Mouse (Mus musculus): ENCODE measurements at regions not wholly inside any gene's neighbourhood (a gene's known extent, or its start where the extent isn't known, plus 50 kb on each side); places are given as distances from the start of the nearest gene placed in this dataset.

DNA sequence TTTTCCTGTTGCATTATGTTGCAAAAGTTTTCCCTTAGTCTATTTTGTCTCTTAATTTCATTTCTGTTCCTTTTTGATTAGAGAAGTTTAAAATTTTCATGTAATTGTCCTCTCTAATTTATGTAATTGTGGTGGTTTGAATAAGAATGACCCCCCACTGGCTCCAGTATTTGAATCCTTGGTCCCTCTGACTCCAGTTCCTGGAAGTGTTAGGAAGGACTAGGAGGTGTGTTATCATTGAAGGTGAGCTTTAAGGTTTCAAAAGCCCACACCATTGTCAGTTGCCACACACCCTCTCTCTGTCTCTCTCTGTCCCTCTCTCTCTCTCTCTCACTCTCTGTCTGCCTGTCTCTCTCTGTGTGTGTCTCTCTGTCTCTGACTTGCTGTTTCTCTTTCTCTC lies 93.6 kb upstream of the Tnr start:
- TF ChIP-seq ZNF384 (IDR thresholded peaks at IDR 0.05; ENCODE audit: low read depth, low read length) (no peak), MXI1 (IDR thresholded peaks at IDR 0.05; ENCODE audit: low read depth, low read length) (no peak), CTCF (conservative IDR thresholded peaks at IDR 0.05 in 1 of 2, IDR thresholded peaks at IDR 0.05 in 1 of 2; ENCODE audit: low read depth in 2 of 2, low read length in 2 of 2) (no peak), USF1 (IDR thresholded peaks at IDR 0.05; ENCODE audit: low read depth, low read length) (no peak)
